Comparison of ENCODE assay signal across 25 mouse cellular contexts in genomic region chr9:32502256-32503010, GRCm38 (mm10). TPM values are rescaled to one million over a fixed set of nuclear protein-coding genes. Genes with fewer than 3 reads are reported as not detected.
DNase-seq lines count a peak whose midpoint lies in the region; ATAC-seq and TF ChIP-seq lines count a peak whose summit lies in the region.
"Had no signal": no experiment of that assay in that cellular context is flagged by ENCODE, and none has a peak within 500 bp of the region (broad histone marks: within the 10 kb centered on the region; RNA-seq: fewer than 3 reads in every experiment).

No protein-coding gene starts in this region.

- peak overlapping the region; percentile 6; the same call in 1 of the 2 replicates for H3K9ac ChIP-seq in heart, adult 2 months (ENCODE audit: low read depth, low read length)
- H3K9ac ChIP-seq in heart, embryonic 12.5 days, result no peak overlapping the region
- H3K9ac ChIP-seq in forebrain, embryonic 12.5 days, result no peak overlapping the region
- H3K9ac ChIP-seq: embryonic facial prominence, embryonic 15.5 days; forebrain, postnatal 0 days; heart, embryonic 15.5 days; liver, postnatal 0 days had no signal

- no peak for TF ChIP-seq POLR2A in heart, adult 2 months (IDR thresholded peaks at IDR 0.05; ENCODE audit: insufficient read depth, low read depth, low read length)
- no peak for TF ChIP-seq POLR2A in spleen, adult 2 months (IDR thresholded peaks at IDR 0.05; ENCODE audit: low read depth, low read length)

- H3K9me3 ChIP-seq in heart, embryonic 12.5 days (replicated peaks), result no peaks in the 10 kb centered on the region
- H3K9me3 ChIP-seq in forebrain, embryonic 12.5 days, result no peaks in the 10 kb centered on the region
- H3K9me3 ChIP-seq: embryonic facial prominence, embryonic 15.5 days; heart, embryonic 15.5 days; limb, embryonic 10.5 days; megakaryocyte, embryonic 14.5 days had no signal

- peaks cover 39% of the 10 kb centered on the region for H3K4me1 ChIP-seq in heart, adult 2 months (ENCODE audit: control insufficient read depth, insufficient read depth, low read length)
- peaks cover 38% of the 10 kb centered on the region for H3K4me1 ChIP-seq in heart, embryonic 12.5 days (replicated peaks)
- H3K4me1 ChIP-seq in spleen, adult 2 months (ENCODE audit: control insufficient read depth, insufficient read depth, insufficient read length), result peaks cover 74% of the 10 kb centered on the region
- H3K4me1 ChIP-seq in forebrain, embryonic 12.5 days, result no peaks in the 10 kb centered on the region

- H3K4me3 ChIP-seq in heart, adult 2 months, result no peak overlapping the region
- no peak overlapping the region for H3K4me3 ChIP-seq in heart, embryonic 12.5 days
- no peak overlapping the region for H3K4me3 ChIP-seq in spleen, adult 2 months (ENCODE audit: extremely low read depth, insufficient read depth, insufficient read length)
- no peak overlapping the region for H3K4me3 ChIP-seq in forebrain, embryonic 12.5 days (replicated peaks)
- H3K4me3 ChIP-seq: embryonic facial prominence, embryonic 15.5 days; heart, embryonic 15.5 days; limb, embryonic 10.5 days had no signal

- no peak for TF ChIP-seq CTCF in heart, adult 2 months (IDR thresholded peaks at IDR 0.05)
- TF ChIP-seq CTCF in spleen, adult 2 months (IDR thresholded peaks at IDR 0.05; ENCODE audit: extremely low read depth, insufficient read depth, insufficient read length, insufficient replicate concordance), result no peak

- peak overlapping the region; percentile 60 for H3K27ac ChIP-seq in heart, adult 2 months
- no peak overlapping the region for H3K27ac ChIP-seq in heart, embryonic 12.5 days (ENCODE audit: poor library complexity, severe bottlenecking)
- H3K27ac ChIP-seq in spleen, adult 2 months (ENCODE audit: insufficient read depth, low read length), result peak overlapping the region; percentile 89
- no peak overlapping the region for H3K27ac ChIP-seq in forebrain, embryonic 12.5 days
- H3K27ac ChIP-seq: embryonic facial prominence, embryonic 15.5 days; limb, embryonic 10.5 days had no signal

- WGBS in heart, adult 2 months, result 59% methylated on average over 11 of the region's 11 CpGs
- 79% methylated on average over 11 of the region's 11 CpGs for WGBS in heart, embryonic 12.5 days
- WGBS in spleen, adult 2 months, result 23% methylated on average over 11 of the region's 11 CpGs
- WGBS in forebrain, embryonic 12.5 days, result 89% methylated on average over 11 of the region's 11 CpGs

- no peaks in the 10 kb centered on the region; the same call in 1 of the 2 replicates for H3K79me2 ChIP-seq in heart, adult 2 months (replicated peaks; ENCODE audit: control insufficient read depth, insufficient read depth, low read length)

- no peak for TF ChIP-seq EP300 in heart, adult 2 months (IDR thresholded peaks at IDR 0.05; ENCODE audit: insufficient read depth, low read depth, low read length)

- no peak for ATAC-seq in heart, embryonic 12.5 days (ENCODE audit: insufficient number of reproducible peaks, low FRiP score)
- ATAC-seq in hematopoietic stem cell, adult 5-6 weeks (replicated peaks in 1 of 2; ENCODE audit: insufficient read depth in 1 of 2, low FRiP score in 2 of 2, low TSS enrichment in 1 of 2, low read depth in 1 of 2, poor library complexity in 2 of 2, severe bottlenecking in 2 of 2), result peak; percentile 4 to 9; a peak in 1 of 4 replicates
- ATAC-seq in forebrain, embryonic 12.5 days (ENCODE audit: low FRiP score), result no peak
- ATAC-seq: forebrain, postnatal 0 days; hindbrain, embryonic 16.5 days; liver, postnatal 0 days; midbrain, embryonic 16.5 days had no signal

- intact Hi-C loops in heart, adult 2 months (cut with DNase I), result loop anchor here (5.0 kb wide), 1 partner anchor 45 kb away; no protein-coding TSS in a partner anchor

- H3K27me3 ChIP-seq in heart, adult 2 months (ENCODE audit: control insufficient read depth, insufficient read depth, low read length), result no peaks in the 10 kb centered on the region
- no peaks in the 10 kb centered on the region for H3K27me3 ChIP-seq in heart, embryonic 12.5 days (replicated peaks)
- H3K27me3 ChIP-seq in spleen, adult 2 months (ENCODE audit: control insufficient read depth, insufficient read depth, low read length), result no peaks in the 10 kb centered on the region
- no peaks in the 10 kb centered on the region for H3K27me3 ChIP-seq in forebrain, embryonic 12.5 days
- H3K27me3 ChIP-seq: embryonic facial prominence, embryonic 15.5 days; heart, embryonic 15.5 days; megakaryocyte, embryonic 14.5 days had no signal

- no peak overlapping the region for H3K4me2 ChIP-seq in heart, embryonic 12.5 days
- H3K4me2 ChIP-seq in forebrain, embryonic 12.5 days, result no peak overlapping the region
- H3K4me2 ChIP-seq: embryonic facial prominence, embryonic 15.5 days; heart, embryonic 15.5 days had no signal

- peaks cover 17% of the 10 kb centered on the region for H3K36me3 ChIP-seq in heart, adult 2 months (ENCODE audit: control insufficient read depth, insufficient read depth, low read length)
- H3K36me3 ChIP-seq in heart, embryonic 12.5 days, result no peaks in the 10 kb centered on the region
- no peaks in the 10 kb centered on the region for H3K36me3 ChIP-seq in spleen, adult 2 months (ENCODE audit: control insufficient read depth, insufficient read depth, low read length)
- no peaks in the 10 kb centered on the region for H3K36me3 ChIP-seq in forebrain, embryonic 12.5 days (replicated peaks)
- H3K36me3 ChIP-seq: embryonic facial prominence, embryonic 15.5 days; heart, embryonic 15.5 days had no signal

- DNase-seq in heart, adult 2 months, result no peak
- no peak for DNase-seq in spleen, adult 2 months (ENCODE audit: low read depth in 1 of 2, low spot score in 2 of 2)
- DNase-seq in spleen, postnatal 10 days (ENCODE audit: low spot score in 2 of 2), result no peak
- DNase-seq in urinary bladder, postnatal 25 days (ENCODE audit: low spot score), result no peak
- DNase-seq in layer of hippocampus, postnatal 36 days, result no peak
- DNase-seq: adrenal gland, adult 2 months; B cell, adult 2 months; cerebellum, adult 11-12 months; cerebellum, postnatal 25 days; forebrain, postnatal 0 days; heart, postnatal 4 days; kidney, adult 18-20 months; liver, postnatal 0 days; lung, postnatal 10 days; right cerebral cortex, postnatal 25 days; thymus, postnatal 25 days had no signal

RNA-seq across cellular contexts. Expression of gene Fli1, which starts 40.2 kb away (rescaled TPM):
- 10 to 100 TPM; 23.5 to 28.2 TPM for total RNA-seq in heart, adult 2 months (2021)
- 14.9 and 17.4 TPM in 2 replicates for polyA plus RNA-seq in heart, adult 2 months (2012; rRNA removed)
- 20.1 and 20.2 TPM in 2 replicates for polyA plus RNA-seq in heart, embryonic 12.5 days (2016; fragmentation: Nextera tagmentation; extraction: Ambion mirVana)
- polyA plus RNA-seq in spleen, adult 2 months (2012; rRNA removed), result 24.4 and 31.3 TPM in 2 replicates
- total RNA-seq in hematopoietic stem cell, adult 5-6 weeks (2017), result 112 and 123 TPM in 2 replicates
- 9.4 and 9.8 TPM in 2 replicates for polyA plus RNA-seq in forebrain, embryonic 12.5 days (2016; fragmentation: Nextera tagmentation; extraction: Ambion mirVana)
- 1 to 10 TPM; 5.4 to 6.3 TPM for total RNA-seq in layer of hippocampus, postnatal 36 days (2021)

Comparison
In these comparisons a context has a peak if more than half of its experiments do, and no peak if none do; other contexts are left out.
1. H3K27ac ChIP-seq: peak in heart, adult 2 months (single experiment) and spleen, adult 2 months (single experiment); none in heart, embryonic 12.5 days (single experiment) and forebrain, embryonic 12.5 days (single experiment).
2. ATAC-seq: peak in hematopoietic stem cell, adult 5-6 weeks (2 of 2); none in heart, embryonic 12.5 days (single experiment) and forebrain, embryonic 12.5 days (single experiment).